Mouse (Mus musculus): Measurements from ENCODE around the gene Acox3. TPM values are rescaled to one million over a fixed set of nuclear protein-coding genes. Genes with fewer than 3 reads are reported as not detected.

The Acox3 gene
- polyA plus RNA-seq, 1 experiment from 2014 or later = 13.7 TPM

DNA sequence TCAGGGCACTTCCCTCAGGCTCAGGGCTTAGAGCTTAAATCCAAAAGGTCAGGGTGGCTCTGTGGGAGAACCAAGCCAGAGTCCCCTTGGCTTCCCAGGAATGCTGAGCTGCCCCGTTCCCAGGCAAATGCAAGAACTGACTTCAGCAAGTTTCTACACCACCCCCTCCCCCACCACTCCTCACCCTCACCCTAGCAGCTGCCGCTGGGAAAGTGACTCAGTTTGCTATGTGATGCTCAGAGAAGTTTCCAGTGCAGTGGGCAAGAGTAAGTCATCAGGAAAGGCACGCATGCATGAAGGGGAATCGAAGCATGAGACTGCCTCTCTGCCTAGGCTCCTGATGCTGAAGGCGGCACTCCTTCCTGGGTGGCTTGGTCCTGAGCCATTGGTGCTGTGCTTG is 34.1 kb downstream of the Acox3 start:
- Histone ChIP-seq H3K4me1 (replicated peaks; ENCODE audit: control insufficient read depth, insufficient read depth, low read length) (no peaks in the 10 kb centered on the region; the same call in 1 of the 2 replicates), H3K36me3 (replicated peaks; ENCODE audit: control insufficient read depth, insufficient read depth) (peaks cover 13% of the 10 kb centered on the region; the same call in 1 of the 2 replicates), H3K27ac (no peak overlapping the region), H3K27me3 (ENCODE audit: control insufficient read depth, insufficient read depth, low read length) (no peaks in the 10 kb centered on the region), H3K9ac (no peak overlapping the region), H3K4me3 (replicated peaks; ENCODE audit: low read length) (no peak overlapping the region), H3K4me2 (replicated peaks) (no peak overlapping the region), H3K9me3 (ENCODE audit: control insufficient read depth, low read length) (no peaks in the 10 kb centered on the region)
- WGBS = 45% methylated on average over 5 of the region's 5 CpGs
- DNase-seq (ENCODE audit: low spot score) = no peak
- no peak for ATAC-seq (ENCODE audit: low FRiP score)

DNA sequence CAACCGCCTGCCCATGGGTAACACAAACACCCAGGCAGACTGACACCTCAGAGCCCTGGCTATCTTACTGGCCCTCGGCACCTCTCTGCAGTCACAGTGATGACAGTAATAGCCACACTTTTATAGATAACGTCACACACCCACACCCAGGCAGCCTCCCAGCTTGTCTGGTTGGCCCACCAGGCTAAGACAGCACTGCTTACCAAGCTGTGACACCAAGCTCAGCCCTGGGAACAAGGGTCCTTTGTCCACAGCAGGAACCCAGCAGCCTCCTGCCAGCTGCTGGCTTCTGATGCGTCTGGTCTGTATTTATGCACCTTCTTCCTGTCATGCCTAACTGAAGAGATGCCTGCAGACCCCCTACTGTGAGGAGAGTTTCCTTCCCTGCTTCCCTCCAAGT is 38.3 kb downstream of the Acox3 start:
- no peak overlapping the region for H3K4me2 ChIP-seq (replicated peaks)
- no peak overlapping the region for H3K27ac ChIP-seq
- no peaks in the 10 kb centered on the region; the same call in 1 of the 2 replicates for H3K4me1 ChIP-seq (replicated peaks; ENCODE audit: control insufficient read depth, insufficient read depth, low read length)
- no peak overlapping the region for H3K9ac ChIP-seq
- no peaks in the 10 kb centered on the region for H3K36me3 ChIP-seq (replicated peaks; ENCODE audit: control insufficient read depth, insufficient read depth)
- no peaks in the 10 kb centered on the region for H3K27me3 ChIP-seq (ENCODE audit: control insufficient read depth, insufficient read depth, low read length)
- H3K9me3 ChIP-seq (ENCODE audit: control insufficient read depth, low read length) = no peaks in the 10 kb centered on the region
- no peak overlapping the region for H3K4me3 ChIP-seq (replicated peaks; ENCODE audit: low read length)
- no peak for ATAC-seq (ENCODE audit: low FRiP score)
- DNase-seq (ENCODE audit: low spot score) = no peak
- 42% methylated on average over 4 of the region's 4 CpGs for WGBS

DNA sequence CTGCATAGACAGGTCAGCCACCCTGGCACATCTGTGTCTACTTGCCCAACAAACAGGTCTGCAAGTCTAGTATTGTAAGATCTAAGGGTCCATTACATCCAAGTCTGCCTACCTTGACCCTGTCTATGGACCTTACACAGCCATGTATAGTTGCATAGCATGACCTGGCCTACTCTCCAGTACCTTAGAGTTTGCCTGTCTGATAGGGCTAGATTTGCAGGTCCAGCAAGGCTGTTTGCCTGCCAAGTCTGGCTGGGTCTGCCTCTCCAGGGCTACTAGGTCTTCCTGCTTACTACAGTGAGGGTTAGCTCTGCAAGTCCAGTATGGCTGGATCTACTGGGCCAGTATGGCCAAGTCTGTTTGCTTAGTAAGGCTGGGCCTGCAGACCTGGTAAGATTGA is 41.0 kb downstream of the Acox3 start:
- H3K4me2 ChIP-seq (replicated peaks) = no peak overlapping the region
- DNase-seq (ENCODE audit: low spot score) = no peak

DNA sequence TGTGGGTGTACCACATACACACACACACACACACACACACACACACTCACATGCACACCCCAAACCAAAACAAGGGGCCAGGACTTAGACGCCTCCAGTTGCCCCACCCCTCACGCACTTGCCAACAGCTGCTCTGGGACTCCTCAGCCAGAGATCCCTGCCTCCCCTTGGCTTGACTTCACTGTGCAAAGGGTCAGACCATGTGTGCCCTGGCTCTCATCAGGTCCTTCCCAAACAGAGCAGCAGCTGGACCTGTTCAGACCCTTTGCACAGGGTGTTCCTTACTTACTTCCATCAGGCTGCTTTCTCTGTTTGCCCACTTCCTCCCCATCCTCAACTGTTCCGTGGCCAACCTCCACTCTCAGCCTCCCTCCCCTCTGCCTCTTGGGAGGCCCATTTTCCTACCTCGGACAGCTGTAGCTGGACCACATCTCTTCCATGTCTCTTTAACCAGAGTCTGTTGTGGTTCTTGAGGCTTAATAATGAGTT is 42.0 kb downstream of the Acox3 start:
- H3K27ac ChIP-seq = no peak overlapping the region
- no peak overlapping the region for H3K4me2 ChIP-seq (replicated peaks)
- 77% methylated on average over 4 of the region's 4 CpGs for WGBS
- no peaks in the 10 kb centered on the region for H3K36me3 ChIP-seq (replicated peaks; ENCODE audit: control insufficient read depth, insufficient read depth)
- H3K9ac ChIP-seq = no peak overlapping the region
- no peak for DNase-seq (ENCODE audit: low spot score)
- H3K27me3 ChIP-seq (ENCODE audit: control insufficient read depth, insufficient read depth, low read length) = no peaks in the 10 kb centered on the region
- H3K4me1 ChIP-seq (replicated peaks; ENCODE audit: control insufficient read depth, insufficient read depth, low read length) = no peaks in the 10 kb centered on the region; the same call in 1 of the 2 replicates
- ATAC-seq (ENCODE audit: low FRiP score) = no peak
- H3K9me3 ChIP-seq (ENCODE audit: control insufficient read depth, low read length) = no peaks in the 10 kb centered on the region
- no peak overlapping the region for H3K4me3 ChIP-seq (replicated peaks; ENCODE audit: low read length)

More for the DNA sequence above, 41.0 kb downstream of the Acox3 start:
- no peaks in the 10 kb centered on the region for H3K9me3 ChIP-seq (ENCODE audit: control insufficient read depth, low read length)
- no peaks in the 10 kb centered on the region for H3K36me3 ChIP-seq (replicated peaks; ENCODE audit: control insufficient read depth, insufficient read depth)
- H3K9ac ChIP-seq = no peak overlapping the region
- no peaks in the 10 kb centered on the region; the same call in 1 of the 2 replicates for H3K4me1 ChIP-seq (replicated peaks; ENCODE audit: control insufficient read depth, insufficient read depth, low read length)
- no peaks in the 10 kb centered on the region for H3K27me3 ChIP-seq (ENCODE audit: control insufficient read depth, insufficient read depth, low read length)
- no peak overlapping the region for H3K4me3 ChIP-seq (replicated peaks; ENCODE audit: low read length)
- no peak for ATAC-seq (ENCODE audit: low FRiP score)
- no peak overlapping the region for H3K27ac ChIP-seq

DNA sequence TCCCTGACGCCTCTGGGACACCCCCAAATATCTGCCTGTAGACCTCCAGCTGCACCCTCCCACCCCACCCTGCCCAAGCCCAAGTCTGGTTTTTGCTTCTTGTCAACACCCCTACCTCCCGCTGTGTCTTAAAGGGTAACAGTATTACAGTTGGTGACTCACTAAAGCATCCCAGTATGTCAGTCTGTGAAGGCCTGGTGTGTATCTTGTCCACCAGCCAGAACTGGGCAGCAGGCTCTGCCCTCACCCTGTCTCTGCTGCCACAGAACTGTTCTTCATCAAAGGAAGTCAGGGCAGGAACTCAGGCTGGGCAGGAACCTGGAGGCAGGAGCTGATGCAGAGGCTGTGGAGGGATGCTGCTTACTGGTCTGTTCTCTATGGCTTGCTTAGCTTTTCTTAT is 43.6 kb downstream of the Acox3 start:
- H3K27ac ChIP-seq = no peak overlapping the region
- no peaks in the 10 kb centered on the region for H3K27me3 ChIP-seq (ENCODE audit: control insufficient read depth, insufficient read depth, low read length)
- H3K4me2 ChIP-seq (replicated peaks) = no peak overlapping the region
- no peaks in the 10 kb centered on the region for H3K9me3 ChIP-seq (ENCODE audit: control insufficient read depth, low read length)
- WGBS = 89% methylated on average over 2 of the region's 2 CpGs
- H3K4me3 ChIP-seq (replicated peaks; ENCODE audit: low read length) = no peak overlapping the region
- no peak overlapping the region for H3K9ac ChIP-seq
- H3K36me3 ChIP-seq (replicated peaks; ENCODE audit: control insufficient read depth, insufficient read depth) = no peaks in the 10 kb centered on the region
- no peak for ATAC-seq (ENCODE audit: low FRiP score)
- DNase-seq (ENCODE audit: low spot score) = no peak
- no peaks in the 10 kb centered on the region; the same call in 1 of the 2 replicates for H3K4me1 ChIP-seq (replicated peaks; ENCODE audit: control insufficient read depth, insufficient read depth, low read length)

DNA sequence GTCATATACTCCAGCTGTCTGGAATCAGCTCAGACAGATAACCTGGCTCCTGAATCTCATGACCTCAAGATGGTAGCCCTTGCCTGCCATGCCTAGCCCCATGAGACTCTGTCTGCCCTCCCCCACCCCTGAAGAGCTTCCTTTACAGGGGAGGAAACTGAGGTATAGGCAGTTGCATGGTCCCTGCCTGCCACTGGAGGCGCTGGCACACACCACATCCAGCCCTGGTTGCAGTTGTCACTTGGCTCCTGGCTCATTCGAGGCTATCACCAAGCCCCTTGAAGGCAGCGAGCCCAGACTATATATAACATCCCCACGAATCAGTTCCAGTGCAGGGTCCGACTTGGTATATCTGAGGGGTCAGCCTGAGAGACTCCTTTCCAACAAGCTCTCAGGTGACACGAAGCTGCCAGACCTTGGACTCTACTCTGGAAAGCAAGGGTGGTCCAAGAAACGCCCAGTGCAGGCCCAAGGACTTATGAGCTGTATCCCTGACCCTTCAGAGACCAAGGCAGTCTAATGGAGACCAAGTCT is 44.5 kb downstream of the Acox3 start:
- no peak overlapping the region for H3K4me3 ChIP-seq (replicated peaks; ENCODE audit: low read length)
- no peak overlapping the region for H3K27ac ChIP-seq
- ATAC-seq (ENCODE audit: low FRiP score) = no peak
- DNase-seq (ENCODE audit: low spot score) = no peak
- no peak overlapping the region for H3K4me2 ChIP-seq (replicated peaks)
- WGBS = 69% methylated on average over 7 of the region's 7 CpGs
- no peaks in the 10 kb centered on the region for H3K4me1 ChIP-seq (replicated peaks; ENCODE audit: control insufficient read depth, insufficient read depth, low read length)
- H3K9ac ChIP-seq = no peak overlapping the region
- no peaks in the 10 kb centered on the region for H3K36me3 ChIP-seq (replicated peaks; ENCODE audit: control insufficient read depth, insufficient read depth)
- H3K27me3 ChIP-seq (ENCODE audit: control insufficient read depth, insufficient read depth, low read length) = no peaks in the 10 kb centered on the region
- H3K9me3 ChIP-seq (ENCODE audit: control insufficient read depth, low read length) = no peaks in the 10 kb centered on the region

DNA sequence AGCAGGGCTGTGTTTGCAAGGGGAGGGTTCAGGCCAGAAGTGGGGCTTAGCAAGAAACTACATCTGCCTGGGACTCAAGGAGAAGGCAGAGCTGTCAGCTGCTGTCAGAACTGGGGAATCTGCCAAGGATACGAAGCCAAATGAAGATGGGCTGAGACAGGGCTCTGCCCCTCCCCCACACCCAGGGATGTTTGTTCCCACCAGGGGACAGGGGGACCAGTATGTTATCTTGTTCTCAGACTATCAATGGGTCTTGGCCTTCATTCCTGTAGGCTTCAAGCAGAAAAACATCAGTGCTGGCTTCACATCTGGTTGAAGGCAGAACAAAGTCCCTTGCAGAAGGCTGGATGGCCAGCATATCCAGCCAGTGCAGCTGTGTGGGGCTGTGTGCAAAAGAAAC is 45.8 kb downstream of the Acox3 start:
- Histone ChIP-seq H3K27ac (no peak overlapping the region), H3K27me3 (ENCODE audit: control insufficient read depth, insufficient read depth, low read length) (no peaks in the 10 kb centered on the region), H3K4me3 (replicated peaks; ENCODE audit: low read length) (no peak overlapping the region), H3K4me1 (replicated peaks; ENCODE audit: control insufficient read depth, insufficient read depth, low read length) (no peaks in the 10 kb centered on the region), H3K9me3 (ENCODE audit: control insufficient read depth, low read length) (no peaks in the 10 kb centered on the region), H3K4me2 (replicated peaks) (no peak overlapping the region), H3K36me3 (replicated peaks; ENCODE audit: control insufficient read depth, insufficient read depth) (no peaks in the 10 kb centered on the region), H3K9ac (no peak overlapping the region)
- 50% methylated on average over 1 of the region's 1 CpGs for WGBS
- peak; percentile 51 for DNase-seq (ENCODE audit: low spot score)
- no peak for ATAC-seq (ENCODE audit: low FRiP score)

DNA sequence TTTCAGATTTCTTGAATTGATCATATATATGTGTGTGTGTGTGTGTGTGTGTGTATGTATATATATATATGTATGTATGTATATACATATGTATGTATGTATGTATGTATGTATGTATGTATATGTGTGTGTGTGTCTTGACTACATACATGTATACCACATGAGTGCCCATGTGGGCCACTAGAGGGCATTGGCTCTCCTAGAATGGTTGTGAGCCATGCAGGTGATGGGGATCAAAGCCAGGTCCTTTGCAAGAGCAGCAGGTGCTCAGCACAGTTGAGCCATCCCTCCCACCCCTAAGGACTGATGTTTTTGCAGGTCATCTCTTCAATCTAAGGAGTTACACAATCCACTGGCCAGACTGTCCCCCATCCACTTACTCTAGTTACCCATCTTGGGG is 46.5 kb downstream of the Acox3 start:
- Histone ChIP-seq H3K9me3 (ENCODE audit: control insufficient read depth, low read length) (no peaks in the 10 kb centered on the region), H3K4me2 (replicated peaks) (no peak overlapping the region), H3K4me3 (replicated peaks; ENCODE audit: low read length) (no peak overlapping the region), H3K36me3 (replicated peaks; ENCODE audit: control insufficient read depth, insufficient read depth) (no peaks in the 10 kb centered on the region), H3K4me1 (replicated peaks; ENCODE audit: control insufficient read depth, insufficient read depth, low read length) (no peaks in the 10 kb centered on the region), H3K9ac (no peak overlapping the region), H3K27me3 (ENCODE audit: control insufficient read depth, insufficient read depth, low read length) (no peaks in the 10 kb centered on the region), H3K27ac (no peak overlapping the region)
- ATAC-seq (ENCODE audit: low FRiP score) (no peak), DNase-seq (ENCODE audit: low spot score) (no peak)

DNA sequence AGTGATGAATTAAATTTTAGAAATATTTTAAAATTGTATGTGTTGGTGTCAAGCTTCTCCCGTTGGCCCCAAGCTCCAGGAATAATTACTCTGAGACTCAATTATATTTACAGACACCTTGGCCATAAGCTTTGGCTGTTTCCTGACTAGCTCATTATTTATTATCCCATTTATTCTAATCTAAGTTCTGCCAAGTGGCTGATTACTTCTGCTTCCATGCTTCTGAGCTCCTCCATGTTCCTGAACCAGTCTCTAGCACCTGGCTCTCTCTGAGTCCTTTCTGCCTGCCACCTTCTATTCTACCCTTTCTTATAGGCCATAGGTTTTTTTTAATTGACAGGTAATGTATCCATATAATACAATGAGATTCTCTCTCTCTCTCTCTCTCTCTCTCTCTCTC is 47.9 kb downstream of the Acox3 start:
- Histone ChIP-seq H3K4me3 (replicated peaks; ENCODE audit: low read length) (no peak overlapping the region), H3K9ac (no peak overlapping the region), H3K4me1 (replicated peaks; ENCODE audit: control insufficient read depth, insufficient read depth, low read length) (no peaks in the 10 kb centered on the region), H3K27ac (no peak overlapping the region), H3K4me2 (replicated peaks) (no peak overlapping the region), H3K27me3 (ENCODE audit: control insufficient read depth, insufficient read depth, low read length) (no peaks in the 10 kb centered on the region), H3K36me3 (replicated peaks; ENCODE audit: control insufficient read depth, insufficient read depth) (no peaks in the 10 kb centered on the region), H3K9me3 (ENCODE audit: control insufficient read depth, low read length) (no peaks in the 10 kb centered on the region)
- DNase-seq (ENCODE audit: low spot score) (no peak), ATAC-seq (ENCODE audit: low FRiP score) (no peak)
- WGBS = 79% methylated on average over 1 of the region's 1 CpGs

DNA sequence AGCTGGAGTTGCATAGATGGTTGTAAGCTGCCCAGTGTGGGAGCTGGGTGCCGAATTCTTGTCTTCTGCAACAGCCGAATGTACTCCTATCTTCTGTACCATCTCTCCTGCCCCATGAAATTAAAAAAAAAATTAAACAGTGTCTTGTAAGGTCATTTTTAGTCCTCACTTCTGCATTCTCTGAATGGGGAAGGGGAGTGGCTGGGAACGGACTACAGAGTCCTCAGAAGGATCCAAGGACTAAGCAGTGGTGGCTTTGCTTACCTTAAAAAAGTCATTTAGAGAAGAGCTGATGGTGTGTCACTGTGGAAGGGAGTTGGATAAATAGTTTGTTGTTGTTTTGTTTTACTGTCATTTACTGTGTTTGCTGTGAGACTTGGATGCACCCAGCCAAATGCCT is 48.4 kb downstream of the Acox3 start:
- Histone ChIP-seq H3K4me3 (replicated peaks; ENCODE audit: low read length) (no peak overlapping the region), H3K9ac (no peak overlapping the region), H3K27me3 (ENCODE audit: control insufficient read depth, insufficient read depth, low read length) (no peaks in the 10 kb centered on the region), H3K27ac (no peak overlapping the region), H3K9me3 (ENCODE audit: control insufficient read depth, low read length) (no peaks in the 10 kb centered on the region), H3K4me2 (replicated peaks) (no peak overlapping the region), H3K4me1 (replicated peaks; ENCODE audit: control insufficient read depth, insufficient read depth, low read length) (no peaks in the 10 kb centered on the region), H3K36me3 (replicated peaks; ENCODE audit: control insufficient read depth, insufficient read depth) (no peaks in the 10 kb centered on the region)
- WGBS = 98% methylated on average over 3 of the region's 3 CpGs
- DNase-seq (ENCODE audit: low spot score) = no peak
- no peak for ATAC-seq (ENCODE audit: low FRiP score)

Measured in hindbrain, embryonic 14.5 days (tissue).